Mouse (Mus musculus) lung, postnatal 14 days (tissue): Measurements from ENCODE around the gene Btnl2.
"Not testable (repeated sequence)": the region's sequence is repeated elsewhere in the genome, so short reads cannot be mapped to it uniquely, and the experiment has no call there.

Experiments used
- DNase-seq: peaks from one replicate; pipeline ENCODE4 v3.0.0; 2021

Gene Btnl2

GRCm38 (mm10) chr17:34354539-34354938, at the start of gene Btnl2:
TSS of gene Btnl2 (plus strand) at chr17:34354822.
- DNase-seq: no peak

GRCm38 (mm10) chr17:34305380-34306030, 49.1 kb upstream of the Btnl2 start, which contains the start of gene H2-Eb1:
TSS of gene H2-Eb1 (plus strand) at chr17:34305867.
- DNase-seq: peak; percentile 90

DNA sequence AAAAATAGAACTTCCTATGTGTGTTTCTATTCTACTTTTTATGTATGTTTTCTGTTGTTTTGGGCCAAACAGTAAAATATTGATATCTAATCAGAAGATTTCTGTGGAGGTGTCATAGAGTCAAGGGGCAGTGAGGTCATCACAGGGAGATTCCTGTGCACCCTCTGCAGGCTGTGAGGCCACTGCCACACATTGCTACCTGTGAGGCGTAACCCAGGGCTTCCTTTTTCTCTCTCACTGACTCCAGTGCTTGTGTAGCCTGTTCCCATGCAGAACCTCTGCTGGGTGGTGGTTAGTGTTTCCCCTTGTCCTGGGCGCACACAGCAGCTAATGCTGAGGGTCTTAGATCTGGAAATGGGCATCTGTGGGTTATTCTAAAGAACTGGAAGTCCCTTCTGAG, 48.2 kb upstream of the Btnl2 start:
- no peak for DNase-seq

- no peak for DNase-seq
These were observed 47.4 kb upstream of the Btnl2 start for GRCm38 (mm10) chr17:34307216-34307615.

DNA sequence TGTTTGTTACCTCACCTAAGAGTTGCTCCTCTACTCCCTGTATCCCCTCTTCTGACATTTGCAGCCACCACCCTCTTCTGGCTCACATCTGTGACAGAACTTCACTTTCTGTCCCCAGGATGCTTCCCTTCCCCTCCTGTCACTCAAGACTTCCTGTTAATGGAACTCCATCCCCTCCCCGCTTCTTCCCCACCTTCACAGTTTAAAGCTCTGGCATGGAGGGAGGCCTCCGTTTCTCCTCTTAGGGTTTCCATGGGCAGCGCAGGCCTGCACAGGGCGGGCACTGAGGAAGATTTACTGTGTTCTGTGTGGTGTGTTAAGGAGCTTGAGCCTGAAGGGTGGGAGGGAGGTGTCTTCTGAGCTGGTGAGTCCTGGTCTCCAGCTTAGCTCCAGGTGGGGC, 46.5 kb upstream of the Btnl2 start:
- no peak for DNase-seq

DNA sequence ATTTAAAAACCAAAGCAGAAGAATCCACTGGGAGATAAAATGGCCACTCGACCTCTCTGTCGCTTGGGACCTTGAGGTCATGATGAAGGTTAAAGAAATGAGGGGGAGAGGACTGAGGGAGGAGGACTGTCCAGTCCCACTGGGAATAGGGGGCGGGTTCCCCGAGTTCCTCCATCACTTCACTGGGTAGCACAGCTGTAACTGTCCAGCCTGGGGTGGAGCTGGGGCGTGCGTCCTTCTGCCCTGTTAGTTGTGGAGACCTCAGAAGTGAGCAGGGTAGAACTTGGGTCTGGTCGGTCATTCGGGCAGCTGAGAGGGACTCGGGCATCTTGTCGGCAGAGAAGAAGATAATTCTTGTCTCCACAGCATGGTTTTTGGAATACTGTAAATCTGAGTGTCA, 45.4 kb upstream of the Btnl2 start:
- no peak for DNase-seq

GRCm38 (mm10) chr17:34309683-34310385, 44.8 kb upstream of the Btnl2 start:
- peak; percentile 76 for DNase-seq

GRCm38 (mm10) chr17:34310526-34310925, 44.1 kb upstream of the Btnl2 start:
- not testable (repeated sequence) for DNase-seq

GRCm38 (mm10) chr17:34312185-34312584, 42.4 kb upstream of the Btnl2 start:
- no peak for DNase-seq

GRCm38 (mm10) chr17:34313393-34313792, 41.2 kb upstream of the Btnl2 start:
- peak; percentile 84 for DNase-seq

DNA sequence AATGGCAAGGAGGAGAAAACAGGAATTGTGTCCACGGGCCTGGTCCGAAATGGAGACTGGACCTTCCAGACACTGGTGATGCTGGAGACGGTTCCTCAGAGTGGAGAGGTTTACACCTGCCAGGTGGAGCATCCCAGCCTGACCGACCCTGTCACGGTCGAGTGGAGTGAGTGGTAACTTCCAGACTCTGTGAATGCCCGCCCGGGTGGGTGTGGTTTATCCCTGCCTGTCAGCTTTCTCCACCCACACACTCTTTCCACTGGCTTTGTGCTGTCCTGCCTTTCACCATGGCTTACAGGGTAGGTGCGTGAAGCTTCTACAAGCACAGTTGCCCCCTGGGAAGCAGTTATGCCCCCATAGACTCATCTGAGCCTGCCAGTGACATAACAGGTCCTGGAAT, 40.3 kb upstream of the Btnl2 start:
- no peak for DNase-seq

GRCm38 (mm10) chr17:34315512-34315911, 39.1 kb upstream of the Btnl2 start:
- no peak for DNase-seq

GRCm38 (mm10) chr17:34316697-34317096, 37.9 kb upstream of the Btnl2 start:
- DNase-seq: no peak

- no peak for DNase-seq
These were observed 37.3 kb upstream of the Btnl2 start for GRCm38 (mm10) chr17:34317275-34317674.

GRCm38 (mm10) chr17:34325436-34325835, 29.2 kb upstream of the Btnl2 start, which contains the start of gene H2-Eb2:
TSS of gene H2-Eb2 (plus strand) at chr17:34325665.
- no peak for DNase-seq

GRCm38 (mm10) chr17:34326373-34326772, 28.2 kb upstream of the Btnl2 start:
- DNase-seq: no peak

- DNase-seq: no peak
These were observed 24.8 kb upstream of the Btnl2 start for GRCm38 (mm10) chr17:34329807-34330206.

DNA sequence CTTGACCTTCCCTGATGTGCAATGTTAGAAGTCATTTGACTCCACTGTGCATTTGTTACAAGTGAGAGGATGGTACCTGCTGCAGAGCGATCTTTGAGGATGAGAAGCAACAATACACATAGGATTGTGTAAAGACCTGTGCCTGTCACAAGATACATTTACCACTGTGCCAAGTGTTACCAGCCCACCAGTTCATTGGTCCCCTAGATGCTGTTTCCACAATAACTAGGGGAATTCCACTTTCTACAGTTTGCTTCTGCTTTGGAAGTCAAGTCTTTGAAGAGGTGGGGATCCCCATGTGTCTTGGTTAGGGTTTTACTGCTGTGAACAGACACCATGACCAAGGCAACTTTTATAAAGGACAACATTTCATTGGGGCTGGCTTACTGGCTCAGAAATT, 23.4 kb upstream of the Btnl2 start:
- no peak for DNase-seq

- DNase-seq: no peak
These were observed 13.8 kb upstream of the Btnl2 start for GRCm38 (mm10) chr17:34340619-34341402.

GRCm38 (mm10) chr17:34344882-34345281, 9.7 kb upstream of the Btnl2 start:
- no peak for DNase-seq

GRCm38 (mm10) chr17:34345486-34345885, 9.1 kb upstream of the Btnl2 start:
- no peak for DNase-seq

- no peak for DNase-seq
These were observed 8.6 kb upstream of the Btnl2 start for GRCm38 (mm10) chr17:34346041-34346440.

DNA sequence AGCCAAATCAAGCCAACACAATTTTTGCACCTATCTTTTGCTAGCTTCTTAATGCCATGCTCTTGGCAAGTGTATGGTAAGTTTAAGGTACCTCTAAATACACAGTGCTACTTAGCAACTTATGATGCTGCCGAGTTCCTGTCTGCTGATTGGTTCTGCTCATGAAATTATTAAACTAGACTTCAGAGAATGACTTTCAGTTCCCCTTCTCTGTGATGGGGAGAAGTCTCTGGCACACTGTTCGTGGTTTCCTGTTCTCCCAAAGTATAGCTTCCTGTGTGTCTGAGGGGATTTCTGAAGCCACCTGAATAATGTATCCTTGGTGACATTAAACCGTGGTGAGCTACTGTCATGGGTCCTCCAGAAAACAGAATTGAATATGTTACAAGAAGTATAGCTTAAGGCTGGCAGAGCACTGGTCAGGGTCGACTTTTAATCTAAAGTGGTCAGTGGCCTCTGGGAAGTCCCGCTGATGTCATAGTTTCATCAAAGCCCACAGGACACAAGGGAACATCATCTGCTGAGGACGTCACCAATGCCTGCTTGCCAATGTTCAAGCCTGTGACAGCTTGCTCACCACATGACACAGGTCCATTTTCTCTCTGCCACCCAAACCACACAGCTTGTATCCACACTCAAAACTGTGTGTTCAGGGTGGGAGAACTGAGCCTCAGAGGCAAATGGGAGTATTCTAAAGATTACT, 6.9 kb upstream of the Btnl2 start:
- DNase-seq: peak; percentile 73
